Mouse (Mus musculus) adrenal gland, adult 2 months (tissue): Measurements from ENCODE around the gene Pkdrej. TPM values are rescaled to one million over a fixed set of nuclear protein-coding genes. Genes with fewer than 3 reads are reported as not detected.
"Not testable (repeated sequence)": the region's sequence is repeated elsewhere in the genome, so short reads cannot be mapped to it uniquely, and the experiment has no call there.

Experiments used
- DNase-seq: peaks from one replicate; pipeline ENCODE4 v3.0.0; 2021
- long read RNA-seq: library from polyadenylated mRNA; stranded (forward); transcript quantifications from one replicate; pipeline ENCODE4 v2.0.0, GENCODE M21; 2021
- polyA plus RNA-seq: library from polyadenylated mRNA; depleted of rRNA; stranded (reverse); fragments of >200 nt; gene quantifications from 2 replicates; pipeline ENCODE4 v1.2.3, GENCODE M21; 2012; rRNA removed
- total RNA-seq, 2 experiments: library from RNA; stranded (reverse); gene quantifications; 2 replicates each; pipeline ENCODE4 v1.2.3; 2021

The Pkdrej gene
- total RNA-seq: under 1 TPM; 0.20 to 0.69 TPM
- 0.08 and 0.11 TPM in 2 replicates for polyA plus RNA-seq
- long read RNA-seq, full-length matches to known transcripts: 1 of 1 reads
- long read RNA-seq, partial matches to known transcripts: 0 of 1 reads
- long read RNA-seq, other reads (novel, unspliced or antisense): 0 of 1 reads

- peak; percentile 70 for DNase-seq
Measured at GRCm38 (mm10) chr15:85821203-85822010, at the start of gene Pkdrej. Gene Pkdrej, minus strand, starts transcription at chr15:85821734.

DNA sequence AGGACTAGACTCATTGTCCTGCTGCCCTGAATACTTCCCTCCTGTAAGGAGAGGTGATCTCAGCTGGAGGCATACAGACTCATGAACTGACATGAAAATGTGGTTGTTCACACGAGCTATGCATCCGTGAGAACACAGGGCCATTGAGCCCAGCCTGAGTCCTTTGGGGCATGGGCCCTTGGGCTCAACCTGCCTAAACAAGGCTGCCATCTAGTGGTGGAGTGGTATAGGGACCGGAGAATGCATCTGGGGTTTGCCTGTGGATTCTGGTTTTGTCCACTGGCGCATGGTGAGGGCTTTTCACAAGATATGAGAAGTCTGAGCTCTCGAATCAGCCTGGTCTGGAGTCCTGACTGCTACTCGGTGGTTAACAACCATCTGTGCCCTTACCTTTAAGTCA is 46.2 kb upstream of the Pkdrej start:
- peak; percentile 72 for DNase-seq

DNA sequence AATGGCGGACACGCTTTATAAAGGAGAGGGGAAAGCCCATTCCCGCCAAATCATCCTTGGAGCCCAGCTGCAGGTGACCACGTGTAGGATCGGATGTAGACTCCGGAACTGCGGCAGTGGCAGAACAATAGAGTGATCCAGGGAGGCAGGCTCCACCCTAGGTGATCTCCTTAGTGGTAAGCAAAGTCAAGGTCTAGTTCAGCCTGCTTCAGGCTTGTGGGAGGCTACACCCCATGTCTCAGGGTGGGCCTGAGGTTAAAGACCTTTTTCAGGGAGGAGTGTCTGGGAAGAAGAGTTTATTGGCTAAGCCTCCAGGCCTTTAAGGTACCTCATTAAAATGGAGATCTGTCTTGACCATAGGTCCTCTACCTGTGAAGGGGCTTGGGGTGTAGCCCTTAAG is 44.4 kb upstream of the Pkdrej start:
- DNase-seq: not testable (repeated sequence)

GRCm38 (mm10) chr15:85859490-85860031 is 38.0 kb upstream of the Pkdrej start, which contains the start of gene Gtse1:
Gene Gtse1, plus strand, starts transcription at chr15:85859745.
- DNase-seq: peak; percentile 95

DNA sequence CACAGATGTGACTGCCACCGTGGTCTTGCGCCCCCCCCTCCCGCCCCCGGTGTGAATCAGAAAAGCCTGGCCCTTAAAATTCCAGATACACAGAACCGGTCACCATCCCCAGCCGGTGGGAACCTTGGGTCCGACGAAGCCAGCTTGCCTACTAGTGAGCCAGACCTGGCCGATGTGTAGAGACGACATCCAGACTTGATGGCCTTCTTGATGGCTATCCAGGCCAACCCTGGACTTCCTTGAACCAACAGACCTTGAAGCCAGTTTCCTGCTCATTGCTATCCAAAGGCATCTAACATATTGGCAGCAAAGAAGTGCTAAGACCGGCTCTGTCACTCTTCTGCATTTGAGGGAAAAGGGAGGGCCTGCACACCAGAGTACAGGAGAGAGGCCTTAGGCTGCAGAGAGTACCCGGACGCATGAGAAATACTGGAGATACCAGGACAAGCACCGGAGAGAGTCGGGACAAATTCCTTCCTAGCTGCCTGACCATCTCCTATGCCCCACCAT is 37.5 kb upstream of the Pkdrej start:
- DNase-seq: no peak

DNA sequence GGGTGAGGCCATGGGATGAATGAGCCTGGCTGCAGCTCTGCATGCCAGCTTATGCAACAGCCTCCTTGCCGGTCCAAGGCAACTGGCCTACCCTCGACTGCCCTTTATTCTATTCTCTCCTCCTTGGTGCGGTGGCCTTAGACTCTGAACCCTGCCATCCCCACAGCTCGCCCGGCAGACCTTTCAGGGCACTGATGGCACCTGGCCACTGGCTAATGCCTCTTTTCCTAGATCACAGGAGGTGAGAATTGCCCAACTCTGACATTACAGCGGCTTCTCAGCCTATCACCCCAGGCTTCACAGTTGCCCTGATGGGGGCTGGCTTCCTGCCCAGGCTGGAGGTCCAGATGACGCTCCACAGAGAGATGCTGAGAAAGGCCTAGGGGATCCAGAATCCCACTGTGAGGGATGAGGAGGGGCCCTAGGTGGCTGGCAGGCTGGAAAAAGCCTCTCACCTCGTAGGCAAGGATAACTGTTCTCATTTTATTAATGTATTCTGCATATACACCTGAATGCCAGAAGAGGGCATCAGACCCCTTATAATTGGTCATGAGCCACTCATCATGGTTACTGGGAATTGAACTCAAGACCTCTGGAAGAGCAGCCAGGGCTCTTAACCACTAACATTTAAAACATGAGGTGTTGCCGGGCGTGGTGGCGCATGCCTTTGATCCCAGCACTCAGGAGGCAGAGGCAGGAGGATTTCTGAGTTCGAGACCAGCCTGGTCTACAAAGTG is 30.3 kb upstream of the Pkdrej start:
- DNase-seq: no peak

GRCm38 (mm10) chr15:85845071-85845470 is 23.5 kb upstream of the Pkdrej start:
- no peak for DNase-seq

DNA sequence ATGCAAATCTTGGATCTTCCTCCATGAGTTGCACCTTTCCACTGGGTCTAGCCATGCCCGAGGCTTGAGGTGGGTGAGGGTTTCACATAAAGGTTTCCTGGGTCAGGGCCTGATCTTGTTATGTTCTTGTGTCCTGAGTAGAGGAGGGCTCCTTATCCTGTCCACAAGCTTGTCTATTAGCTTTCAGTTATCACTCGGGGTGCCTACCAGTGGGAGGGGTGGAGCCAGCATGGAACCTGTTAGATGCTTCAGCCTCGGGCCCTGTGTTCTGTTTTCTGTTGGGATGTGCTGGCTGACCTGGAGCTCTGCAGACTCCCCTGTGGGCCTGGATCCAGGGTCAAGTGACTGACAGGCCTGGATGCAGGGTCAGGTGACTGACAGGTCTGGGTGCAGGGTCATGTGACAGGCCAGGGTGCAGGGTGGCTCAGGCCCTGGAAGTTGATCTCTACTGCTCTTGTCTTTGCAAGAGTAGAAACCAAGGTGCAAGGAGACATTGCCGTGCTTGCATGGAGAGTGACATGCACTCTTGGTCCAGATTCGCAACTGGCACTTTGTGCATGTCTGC is 20.3 kb upstream of the Pkdrej start:
- DNase-seq: no peak

- DNase-seq: no peak
Measured at GRCm38 (mm10) chr15:85840983-85841382, 19.4 kb upstream of the Pkdrej start.

DNA sequence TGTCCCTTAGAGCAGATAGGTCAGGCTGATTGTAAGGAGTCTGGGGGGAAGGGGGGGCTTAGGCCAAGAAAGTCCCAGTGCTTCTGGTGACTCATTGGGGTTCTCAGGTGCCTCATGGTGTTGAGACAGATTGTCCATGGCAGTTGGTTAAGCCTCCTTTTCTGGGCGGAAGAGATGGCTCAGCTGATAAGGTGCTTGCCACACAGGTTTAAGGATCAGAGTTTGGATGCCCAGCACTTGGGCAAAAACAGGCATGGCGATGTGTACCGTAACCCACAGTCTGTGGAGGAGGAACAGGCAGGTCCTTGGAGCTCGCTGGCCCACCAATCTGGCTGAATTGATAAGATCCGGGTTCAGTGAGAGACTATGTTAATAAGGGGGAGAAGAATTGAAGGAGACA is 15.4 kb upstream of the Pkdrej start:
- no peak for DNase-seq

- DNase-seq: no peak
Measured at GRCm38 (mm10) chr15:85835335-85835734, 13.8 kb upstream of the Pkdrej start.

- peak; percentile 19 for DNase-seq
Measured at GRCm38 (mm10) chr15:85832599-85832998, 11.1 kb upstream of the Pkdrej start.

GRCm38 (mm10) chr15:85831954-85832590 is 10.5 kb upstream of the Pkdrej start, which contains the start of gene Ttc38:
Gene Ttc38, plus strand, starts transcription at chr15:85832306.
- peak; percentile 92 for DNase-seq

- DNase-seq: no peak
Measured at GRCm38 (mm10) chr15:85829470-85829869, 7.9 kb upstream of the Pkdrej start.

DNA sequence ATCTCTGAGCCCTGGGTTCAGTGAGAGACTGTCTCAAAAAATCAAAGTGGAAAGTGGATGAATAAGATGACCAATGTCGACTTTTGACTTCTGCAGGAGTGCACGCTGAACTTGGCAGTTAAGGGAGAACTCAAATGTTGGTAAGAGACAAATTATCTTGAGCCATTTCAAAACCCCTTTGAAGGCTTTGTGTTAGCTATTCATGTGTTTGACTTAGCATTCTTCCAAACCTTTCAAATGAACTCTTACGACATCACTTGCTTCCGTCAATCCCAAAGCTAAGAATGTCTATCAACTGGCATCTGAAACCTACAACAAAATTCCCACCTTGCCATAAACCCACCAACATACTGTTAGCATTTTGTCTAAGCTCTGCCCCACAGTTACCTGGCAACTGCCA is 6.5 kb upstream of the Pkdrej start:
- DNase-seq: no peak

GRCm38 (mm10) chr15:85826676-85827075 is 5.1 kb upstream of the Pkdrej start:
- no peak for DNase-seq

GRCm38 (mm10) chr15:85822011-85822359 is 451 bp upstream of the Pkdrej start:
- no peak for DNase-seq

GRCm38 (mm10) chr15:85813428-85813827 is 8.1 kb downstream of the Pkdrej start:
- DNase-seq: no peak

DNA sequence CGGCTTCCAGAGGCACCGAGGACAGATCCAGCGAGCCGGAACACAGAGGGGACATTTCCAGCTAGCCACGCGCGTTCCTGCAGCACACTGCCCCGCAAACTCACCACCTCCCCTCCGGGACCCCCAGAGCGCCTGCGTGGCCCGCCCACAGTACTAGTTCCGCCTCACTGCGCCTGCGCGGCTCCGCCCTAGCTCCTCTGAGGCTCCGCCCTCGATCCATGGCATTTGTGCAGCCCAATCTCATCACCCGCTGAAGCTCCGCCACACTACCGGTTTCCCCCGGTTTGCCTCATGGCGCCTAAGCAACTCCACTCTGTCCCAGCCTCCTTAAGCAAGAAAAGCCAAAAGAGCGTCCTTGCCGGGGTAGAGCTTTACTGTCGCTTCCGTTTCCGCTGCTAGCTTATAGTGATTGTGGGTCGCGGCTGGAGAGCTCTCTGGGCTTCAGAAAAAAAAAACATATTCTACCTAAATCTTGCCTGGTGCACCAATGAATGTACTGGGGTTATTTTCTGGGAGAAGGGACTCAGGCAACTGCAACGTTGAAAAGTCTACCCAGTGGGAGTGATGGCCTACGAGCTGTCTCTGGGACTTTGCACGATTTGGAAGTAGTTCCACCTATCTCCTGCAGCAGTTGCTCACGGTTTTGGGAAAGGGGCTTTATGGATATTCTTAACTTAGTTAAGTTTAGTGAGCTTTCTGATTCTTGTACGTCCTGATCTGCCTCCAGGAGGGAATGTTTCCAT is 9.8 kb downstream of the Pkdrej start, which contains the start of gene Cdpf1:
Gene Cdpf1, minus strand, starts transcription at position 163 of the 743 bp plus-strand sequence.
- DNase-seq: peak; percentile 99

DNA sequence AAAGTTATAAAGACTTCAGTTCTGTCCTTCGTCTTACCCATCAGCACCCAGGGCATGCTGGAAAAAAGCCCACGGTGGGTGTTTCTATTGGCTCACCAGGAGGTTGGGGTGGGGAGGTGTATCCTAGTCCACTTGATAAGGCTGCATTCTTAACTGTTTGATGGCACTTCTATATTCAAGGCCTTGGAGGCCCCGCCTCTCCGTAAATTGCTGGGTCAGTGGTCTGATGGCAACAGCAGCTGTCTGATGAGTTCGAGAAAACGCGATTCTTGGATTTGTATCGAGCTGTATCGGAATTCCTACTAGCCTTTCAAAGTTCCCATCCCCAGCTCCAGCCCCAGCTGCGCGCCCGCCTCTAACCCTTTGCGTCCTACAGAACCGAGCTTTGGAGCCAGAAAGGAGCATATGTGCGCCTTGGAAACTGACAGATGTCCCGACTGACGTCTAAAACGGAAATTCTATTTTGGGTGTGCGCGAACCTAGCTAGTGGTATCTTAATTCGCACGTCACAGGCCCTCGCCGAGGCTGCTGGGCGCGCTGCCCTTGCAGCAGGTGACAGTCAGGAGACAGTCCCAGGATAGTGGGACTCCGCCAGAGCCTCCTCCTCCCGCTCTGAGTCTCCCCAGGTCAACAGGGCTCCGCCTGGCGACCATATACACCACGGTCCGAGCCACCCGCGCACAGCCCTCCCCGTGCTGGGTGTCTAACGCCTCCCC is 10.6 kb downstream of the Pkdrej start:
- peak; percentile 48 for DNase-seq
